Mouse (Mus musculus) kidney, embryonic 15.5 days (tissue): ENCODE results near the gene Trim25. TPM values are rescaled to one million over a fixed set of nuclear protein-coding genes. Genes with fewer than 3 reads are reported as not detected.
A peak's percentile ranks its signal among the peaks of the same experiment; 100 is the strongest.

Source experiments
- ATAC-seq: fragments of 200-750 bp; cut with Nextera tagmentation; replicated peaks from 2 replicates; pipeline ENCODE4 v1.8.0; 2017; ENCODE audit warnings: moderate TSS enrichment; ENCODE audit not compliant: low FRiP score
- H3K27ac ChIP-seq: fragments of 300-500 bp; sonication (generic); 2 replicates; pipeline ENCODE4 v1.5.1; 2015; ENCODE audit warnings: mild to moderate bottlenecking, inconsistent platforms
- H3K27me3 ChIP-seq: fragments of 300-500 bp; sonication (generic); 2 replicates; pipeline ENCODE4 v1.6.1; 2015; ENCODE audit warnings: inconsistent platforms
- H3K36me3 ChIP-seq: fragments of 300-500 bp; sonication (generic); 2 replicates; pipeline ENCODE4 v1.6.1; 2015; ENCODE audit warnings: inconsistent platforms
- H3K4me1 ChIP-seq: fragments of 300-500 bp; sonication (generic); 2 replicates; pipeline ENCODE4 v1.6.1; 2015; ENCODE audit warnings: inconsistent platforms
- H3K4me2 ChIP-seq: fragments of 300-500 bp; sonication (generic); 2 replicates; pipeline ENCODE4 v1.6.1; 2015; ENCODE audit warnings: moderate library complexity, mild to moderate bottlenecking, inconsistent platforms
- H3K4me3 ChIP-seq: fragments of 300-500 bp; sonication (generic); replicated peaks from 2 replicates; pipeline ENCODE4 v1.5.1; 2015; ENCODE audit warnings: mild to moderate bottlenecking, inconsistent platforms
- H3K9ac ChIP-seq: fragments of 300-500 bp; sonication (generic); 2 replicates; pipeline ENCODE4 v1.6.1; 2015; ENCODE audit warnings: mild to moderate bottlenecking, inconsistent platforms
- H3K9me3 ChIP-seq: fragments of 300-500 bp; sonication (generic); replicated peaks from 2 replicates; pipeline ENCODE4 v1.6.1; 2016; ENCODE audit warnings: inconsistent platforms
- WGBS: fragments of 180-500 bp; shearing (Covaris S2); methylation state at CpG from one replicate; pipeline ENCODE4 v1.1.7; 2015; ENCODE audit warnings: mixed read lengths; 5-methylcytosine and 5-hydroxymethylcytosine counted together
- polyA plus RNA-seq: library from polyadenylated mRNA; unstranded; fragments of >200 nt; fragmentation: Nextera tagmentation; extraction: Ambion mirVana; gene quantifications from 2 replicates; pipeline ENCODE4 v1.2.1, GENCODE M21; 2015

Trim25 gene
- polyA plus RNA-seq, 1 experiment from 2014 or later = 16.4 TPM

- WGBS = 1% methylated on average over 61 of the region's 62 CpGs
Observed at GRCm38 (mm10) chr11:88973776-88974701, 25.1 kb upstream of the Trim25 start.

DNA sequence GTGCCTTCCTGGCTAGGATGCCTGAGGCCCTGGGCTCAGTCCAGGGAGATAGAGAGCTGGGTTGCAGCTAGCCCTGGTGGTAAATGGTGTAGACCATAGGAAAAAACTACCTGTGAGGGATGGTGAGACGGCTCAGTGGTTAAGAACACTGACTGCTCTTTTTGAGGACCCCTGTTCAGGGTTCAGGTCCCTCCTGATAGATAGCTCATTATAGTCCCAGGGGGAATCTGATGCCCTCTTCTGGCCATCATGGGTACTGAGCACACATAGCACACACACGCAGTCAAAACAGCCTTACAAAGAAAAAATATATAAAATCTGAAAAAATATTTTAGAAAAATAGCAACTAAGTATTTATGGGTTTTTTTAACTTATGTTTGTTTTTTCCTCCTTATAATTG is 22.9 kb upstream of the Trim25 start:
- WGBS = 93% methylated on average over 2 of the region's 2 CpGs
- peaks cover 14% of the 10 kb centered on the region for H3K4me1 ChIP-seq
- no peak overlapping the region for H3K4me2 ChIP-seq
- no peaks in the 10 kb centered on the region for H3K27me3 ChIP-seq
- no peak overlapping the region for H3K4me3 ChIP-seq
- H3K27ac ChIP-seq = no peak overlapping the region
- 0 out of 2 replicates have a peak, but pooled peaks cover 5% of the 10 kb centered on the region for H3K36me3 ChIP-seq
- no peak overlapping the region for H3K9ac ChIP-seq
- H3K9me3 ChIP-seq = no peaks in the 10 kb centered on the region
- no peak for ATAC-seq

More at GRCm38 (mm10) chr11:88973776-88974701, 25.1 kb upstream of the Trim25 start:
- ATAC-seq = peak; percentile 89
- Histone ChIP-seq H3K4me1 (peaks cover 14% of the 10 kb centered on the region), H3K9me3 (no peaks in the 10 kb centered on the region), H3K27ac (peak overlapping the region; percentile 84), H3K4me2 (peak overlapping the region; percentile 75), H3K4me3 (peak overlapping the region; percentile 68), H3K9ac (peak overlapping the region; percentile 70), H3K36me3 (no peaks in the 10 kb centered on the region), H3K27me3 (no peaks in the 10 kb centered on the region)

- Histone ChIP-seq H3K9me3 (no peaks in the 10 kb centered on the region), H3K27ac (no peak overlapping the region), H3K4me1 (peaks cover 14% of the 10 kb centered on the region), H3K4me3 (no peak overlapping the region), H3K9ac (no peak overlapping the region), H3K27me3 (no peaks in the 10 kb centered on the region), H3K4me2 (no peak overlapping the region), H3K36me3 (peaks cover 13% of the 10 kb centered on the region)
- no peak for ATAC-seq
- 87% methylated on average over 5 of the region's 5 CpGs for WGBS
Observed at GRCm38 (mm10) chr11:88977188-88977587, 22.0 kb upstream of the Trim25 start.

DNA sequence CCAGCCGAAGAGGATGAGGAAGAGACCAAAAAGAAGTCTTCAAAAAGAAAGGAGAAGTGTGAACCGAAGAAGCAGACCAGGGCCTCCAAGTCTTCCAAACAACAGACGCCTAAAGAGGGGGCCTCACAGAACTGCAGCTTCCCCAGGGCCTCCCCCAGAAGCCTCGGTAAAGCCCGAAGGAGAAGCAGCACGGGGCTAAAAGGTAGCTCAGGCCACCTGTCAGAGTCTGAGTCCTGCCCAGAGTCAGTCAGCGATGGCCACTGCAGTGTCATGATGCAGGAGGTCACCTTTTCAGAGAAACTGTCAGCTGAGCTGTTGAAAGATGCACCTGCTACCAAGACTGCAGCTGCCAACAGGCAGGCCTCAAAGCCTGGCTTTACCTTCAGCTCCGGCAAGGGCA is 17.8 kb upstream of the Trim25 start:
- no peaks in the 10 kb centered on the region for H3K4me1 ChIP-seq
- WGBS = 92% methylated on average over 8 of the region's 8 CpGs
- no peak overlapping the region for H3K4me3 ChIP-seq
- H3K27me3 ChIP-seq = no peaks in the 10 kb centered on the region
- no peaks in the 10 kb centered on the region for H3K9me3 ChIP-seq
- H3K36me3 ChIP-seq = peaks cover 51% of the 10 kb centered on the region
- no peak overlapping the region for H3K4me2 ChIP-seq
- no peak for ATAC-seq
- no peak overlapping the region for H3K9ac ChIP-seq
- H3K27ac ChIP-seq = no peak overlapping the region

- no peaks in the 10 kb centered on the region for H3K9me3 ChIP-seq
- H3K4me1 ChIP-seq = no peaks in the 10 kb centered on the region
- ATAC-seq = no peak
- no peak overlapping the region for H3K27ac ChIP-seq
- WGBS = 87% methylated on average over 10 of the region's 10 CpGs
- no peak overlapping the region for H3K4me2 ChIP-seq
- H3K27me3 ChIP-seq = no peaks in the 10 kb centered on the region
- H3K36me3 ChIP-seq = peaks cover 72% of the 10 kb centered on the region
- H3K9ac ChIP-seq = no peak overlapping the region
- no peak overlapping the region for H3K4me3 ChIP-seq
Observed at GRCm38 (mm10) chr11:88986616-88987015, 12.6 kb upstream of the Trim25 start.

- Histone ChIP-seq H3K4me3 (no peak overlapping the region), H3K27me3 (no peaks in the 10 kb centered on the region), H3K9me3 (no peaks in the 10 kb centered on the region), H3K9ac (no peak overlapping the region), H3K27ac (no peak overlapping the region), H3K36me3 (peaks cover 50% of the 10 kb centered on the region), H3K4me2 (no peak overlapping the region), H3K4me1 (no peaks in the 10 kb centered on the region)
- no peak for ATAC-seq
- 76% methylated on average over 5 of the region's 5 CpGs for WGBS
Observed at GRCm38 (mm10) chr11:88988956-88989355, 10.2 kb upstream of the Trim25 start.

GRCm38 (mm10) chr11:88989530-88989929 is 9.6 kb upstream of the Trim25 start:
- Histone ChIP-seq H3K27me3 (no peaks in the 10 kb centered on the region), H3K9me3 (no peaks in the 10 kb centered on the region), H3K27ac (no peak overlapping the region), H3K9ac (no peak overlapping the region), H3K4me3 (no peak overlapping the region), H3K4me2 (no peak overlapping the region), H3K4me1 (no peaks in the 10 kb centered on the region), H3K36me3 (peaks cover 45% of the 10 kb centered on the region)
- 74% methylated on average over 5 of the region's 5 CpGs for WGBS
- no peak for ATAC-seq

GRCm38 (mm10) chr11:88993186-88993585 is 6.0 kb upstream of the Trim25 start:
- no peaks in the 10 kb centered on the region for H3K4me1 ChIP-seq

GRCm38 (mm10) chr11:88993625-88994024 is 5.6 kb upstream of the Trim25 start:
- H3K9ac ChIP-seq = no peak overlapping the region
- no peak overlapping the region for H3K4me2 ChIP-seq
- no peak overlapping the region for H3K4me3 ChIP-seq
- 0 out of 2 replicates have a peak, but pooled peaks have one; percentile 18 for ATAC-seq
- no peaks in the 10 kb centered on the region for H3K27me3 ChIP-seq
- no peaks in the 10 kb centered on the region for H3K9me3 ChIP-seq
- H3K36me3 ChIP-seq = peaks cover 14% of the 10 kb centered on the region
- peaks cover under 1% of the 10 kb centered on the region; the same call in 1 of the 2 replicates for H3K4me1 ChIP-seq
- WGBS = 20% methylated on average over 5 of the region's 5 CpGs
- no peak overlapping the region for H3K27ac ChIP-seq

More at GRCm38 (mm10) chr11:88993186-88993585, 6.0 kb upstream of the Trim25 start:
- no peak overlapping the region for H3K27ac ChIP-seq
- H3K9me3 ChIP-seq = no peaks in the 10 kb centered on the region
- 56% methylated on average over 7 of the region's 7 CpGs for WGBS
- no peak overlapping the region for H3K9ac ChIP-seq
- no peaks in the 10 kb centered on the region for H3K27me3 ChIP-seq
- H3K4me2 ChIP-seq = no peak overlapping the region
- H3K36me3 ChIP-seq = peaks cover 18% of the 10 kb centered on the region
- H3K4me3 ChIP-seq = no peak overlapping the region
- no peak for ATAC-seq

DNA sequence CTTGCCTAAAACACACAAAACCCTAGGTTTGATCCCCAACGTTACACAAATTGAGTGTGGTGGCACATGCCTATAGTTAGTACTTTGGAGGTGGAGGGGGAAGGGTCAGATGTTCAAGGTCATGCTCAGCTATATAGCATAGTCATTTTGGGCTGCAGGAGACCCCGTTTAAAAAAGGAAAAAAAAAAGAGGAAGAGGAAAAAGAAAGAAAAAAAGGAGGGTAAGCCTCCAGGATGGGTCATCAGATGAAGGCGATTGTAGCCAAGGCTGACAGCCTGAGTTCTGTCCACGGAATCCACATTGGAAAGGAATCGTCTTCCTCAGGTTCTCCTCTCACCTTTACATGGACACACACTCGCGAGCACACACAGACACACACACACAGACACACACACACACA is 4.7 kb upstream of the Trim25 start:
- peaks cover 11% of the 10 kb centered on the region for H3K36me3 ChIP-seq
- H3K9me3 ChIP-seq = no peaks in the 10 kb centered on the region
- peaks cover 6% of the 10 kb centered on the region; the same call in 1 of the 2 replicates for H3K4me1 ChIP-seq
- no peak overlapping the region for H3K4me3 ChIP-seq
- no peak for ATAC-seq
- H3K27ac ChIP-seq = no peak overlapping the region
- H3K4me2 ChIP-seq = no peak overlapping the region
- H3K27me3 ChIP-seq = no peaks in the 10 kb centered on the region
- no peak overlapping the region for H3K9ac ChIP-seq
- WGBS = 86% methylated on average over 7 of the region's 7 CpGs

- 83% methylated on average over 2 of the region's 2 CpGs for WGBS
- Histone ChIP-seq H3K9me3 (no peaks in the 10 kb centered on the region), H3K9ac (no peak overlapping the region), H3K27me3 (no peaks in the 10 kb centered on the region), H3K27ac (no peak overlapping the region), H3K4me3 (no peak overlapping the region), H3K4me2 (no peak overlapping the region), H3K36me3 (peaks cover 9% of the 10 kb centered on the region), H3K4me1 (peaks cover 13% of the 10 kb centered on the region)
- ATAC-seq = no peak
Observed at GRCm38 (mm10) chr11:88995616-88996015, 3.6 kb upstream of the Trim25 start.

- no peak for ATAC-seq
- peak overlapping the region; percentile 23; the same call in 1 of the 2 replicates for H3K27ac ChIP-seq
- 64% methylated on average over 7 of the region's 7 CpGs for WGBS
Observed at GRCm38 (mm10) chr11:88996427-88996826, 2.7 kb upstream of the Trim25 start.

More at GRCm38 (mm10) chr11:88996427-88996826, 2.7 kb upstream of the Trim25 start:
- Histone ChIP-seq H3K27me3 (no peaks in the 10 kb centered on the region), H3K9ac (no peak overlapping the region), H3K4me2 (no peak overlapping the region), H3K4me3 (no peak overlapping the region), H3K4me1 (peaks cover 13% of the 10 kb centered on the region), H3K9me3 (no peaks in the 10 kb centered on the region), H3K36me3 (peaks cover 1% of the 10 kb centered on the region)
